Mouse (Mus musculus) stomach, postnatal 0 days (tissue): ENCODE data around the gene Coro2b.

ENCODE experiments used
- CTCF ChIP-seq: IDR thresholded peaks from 2 replicates; pipeline ENCODE4 v1.5.1; 2016; ENCODE audit warnings: antibody characterized with exemption, low read depth, mild to moderate bottlenecking, moderate library complexity
- EP300 ChIP-seq: optimal IDR thresholded peaks from 2 replicates; pipeline ENCODE3; 2016; ENCODE audit warnings: antibody characterized with exemption

GRCm38 (mm10) chr9:62536655-62537631 is at the start of gene Coro2b:
- TF ChIP-seq EP300, result no peak
- peak; percentile 51; the same call in 1 of the 2 replicates for TF ChIP-seq CTCF
